Mouse (Mus musculus): ENCODE data around the gene Actl9.
A peak's percentile ranks its signal among the peaks of the same experiment; 100 is the strongest.

Actl9 gene

GRCm38 (mm10) chr17:33432019-33432946 lies at the start of gene Actl9:
Actl9 (plus strand) TSS chr17:33432896.
- no peak for DNase-seq (ENCODE audit: low read depth, low spot score)

GRCm38 (mm10) chr17:33385705-33386104 lies 47.0 kb upstream of the Actl9 start:
- DNase-seq (ENCODE audit: low read depth, low spot score): no peak

- no peak for DNase-seq (ENCODE audit: low read depth, low spot score)
Measured at GRCm38 (mm10) chr17:33392271-33392670, 40.4 kb upstream of the Actl9 start.

GRCm38 (mm10) chr17:33394182-33395034 lies 38.3 kb upstream of the Actl9 start, which contains the start of gene Zfp101:
Zfp101 (minus strand) TSS chr17:33394641.
- DNase-seq (ENCODE audit: low read depth, low spot score): peak; percentile 85

DNA sequence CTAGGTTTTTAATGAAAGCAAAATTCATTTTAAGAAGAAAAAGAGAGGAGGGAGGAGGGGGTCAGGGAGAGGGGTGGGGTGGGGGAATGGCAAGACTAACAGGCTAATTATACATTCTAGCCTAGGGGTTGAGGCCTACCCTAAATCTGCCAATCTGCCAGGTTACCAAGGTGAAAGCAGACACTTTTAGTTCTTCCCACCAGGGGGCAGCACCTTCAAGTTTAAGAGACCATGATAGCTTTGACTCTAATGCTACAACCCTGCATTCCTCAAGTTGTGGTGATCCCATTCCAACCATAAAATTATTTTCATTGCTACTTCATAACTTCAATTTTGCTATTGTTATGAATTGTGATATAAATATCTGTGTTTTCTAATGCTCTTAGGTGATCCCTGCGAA lies 6.5 kb downstream of the Actl9 start:
- peak; percentile 57 for DNase-seq (ENCODE audit: low read depth, low spot score)

DNA sequence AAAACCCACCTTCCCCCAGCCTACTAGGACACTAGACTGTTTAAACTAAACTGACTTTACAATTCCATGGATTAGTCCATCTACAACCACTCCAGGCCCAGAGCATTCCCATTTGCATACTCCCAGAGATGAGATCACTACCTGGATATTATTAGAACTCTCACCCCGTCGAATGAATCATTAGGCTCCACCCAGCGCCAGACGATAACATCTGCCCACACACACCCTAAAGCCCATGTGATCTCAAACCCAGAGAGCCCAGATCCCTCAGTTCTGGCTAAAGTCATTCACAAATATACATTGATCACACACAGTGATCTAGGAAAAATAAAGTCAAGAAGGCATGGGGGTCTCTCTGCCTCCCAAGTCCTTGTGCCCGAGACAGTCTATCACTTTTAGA lies 7.2 kb downstream of the Actl9 start:
- DNase-seq (ENCODE audit: low read depth, low spot score): no peak

- DNase-seq (ENCODE audit: low read depth, low spot score): no peak
Measured at GRCm38 (mm10) chr17:33441159-33441558, 8.5 kb downstream of the Actl9 start.

DNA sequence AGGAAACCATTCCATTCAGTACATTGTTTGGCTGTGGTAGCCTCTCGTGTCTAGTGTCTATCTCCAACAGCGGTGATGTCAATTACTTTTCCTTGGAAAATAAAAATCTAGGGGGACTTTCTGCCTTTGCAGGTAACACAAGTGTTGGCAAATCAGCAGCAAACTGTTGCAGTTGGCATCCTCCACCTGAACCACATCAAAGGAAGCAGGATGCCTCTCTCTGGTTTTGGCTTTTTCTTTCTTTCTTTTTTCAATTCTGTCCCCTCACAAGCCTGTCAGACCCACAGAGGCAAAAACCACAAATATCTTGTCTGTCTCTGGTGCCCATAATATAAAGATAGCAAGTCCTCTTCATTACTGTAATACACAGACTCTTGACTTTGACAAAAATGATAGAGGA lies 23.9 kb downstream of the Actl9 start:
- no peak for DNase-seq (ENCODE audit: low read depth, low spot score)

DNA sequence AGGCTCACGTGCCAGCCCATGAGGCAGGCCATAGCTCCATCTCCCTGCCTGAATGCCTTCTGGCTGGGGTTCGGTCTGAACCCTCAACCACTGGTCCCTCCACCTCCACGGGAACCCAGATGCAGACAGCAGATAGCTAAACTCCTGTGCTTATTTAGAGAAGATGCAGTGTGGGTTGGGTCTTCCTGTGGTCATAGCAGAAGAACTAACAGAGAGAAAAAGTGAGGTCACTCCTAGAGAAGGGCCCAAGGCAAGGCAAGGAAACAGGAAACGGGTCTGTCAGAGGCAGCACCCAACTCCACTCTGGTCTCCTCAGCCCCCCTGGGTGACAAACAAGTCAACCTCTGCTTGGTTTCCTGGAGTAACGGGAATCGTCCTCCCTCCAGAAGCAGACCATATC lies 38.5 kb downstream of the Actl9 start:
- DNase-seq (ENCODE audit: low read depth, low spot score): no peak
